Mouse (Mus musculus): ENCODE measurements around the gene Sgf29. TPM values are rescaled to one million over a fixed set of nuclear protein-coding genes. Genes with fewer than 3 reads are reported as not detected.
A peak's percentile ranks its signal among the peaks of the same experiment; 100 is the strongest.
"Not testable (repeated sequence)": the region's sequence is repeated elsewhere in the genome, so short reads cannot be mapped to it uniquely, and the experiment has no call there.

Gene Sgf29
- polyA plus RNA-seq, 1 experiment from 2014 or later: 61.3 TPM

GRCm38 (mm10) chr7:126636733-126637520 lies 12.2 kb upstream of the Sgf29 start:
- peak; percentile 78 for TF ChIP-seq CTCF (IDR thresholded peaks at IDR 0.05; ENCODE audit: low read depth)
- no peak overlapping the region; the same call in 1 of the 2 replicates for H3K27ac ChIP-seq (ENCODE audit: low read depth)
- no peak overlapping the region for H3K9ac ChIP-seq
- H3K4me3 ChIP-seq (ENCODE audit: low read depth, low read length): no peak overlapping the region
- DNase-seq (peak; percentile 74), ATAC-seq (ENCODE audit: insufficient read depth) (peak; percentile 56)
- H3K9me3 ChIP-seq (ENCODE audit: low read depth, low read length): no peaks in the 10 kb centered on the region
- no peaks in the 10 kb centered on the region for H3K27me3 ChIP-seq (ENCODE audit: insufficient read depth, low read length)
- H3K4me2 ChIP-seq: no peak overlapping the region
- no peaks in the 10 kb centered on the region for H3K4me1 ChIP-seq (ENCODE audit: insufficient read depth)
- no peaks in the 10 kb centered on the region for H3K36me3 ChIP-seq (ENCODE audit: insufficient read depth)
- 10% methylated on average over 4 of the region's 4 CpGs for WGBS

GRCm38 (mm10) chr7:126642545-126643243 lies 6.4 kb upstream of the Sgf29 start:
- Histone ChIP-seq H3K9me3 (ENCODE audit: low read depth, low read length) (no peaks in the 10 kb centered on the region), H3K4me2 (no peak overlapping the region), H3K4me3 (ENCODE audit: low read depth, low read length) (no peak overlapping the region), H3K9ac (no peak overlapping the region), H3K4me1 (ENCODE audit: insufficient read depth) (no peaks in the 10 kb centered on the region), H3K27ac (ENCODE audit: low read depth) (no peak overlapping the region), H3K36me3 (ENCODE audit: insufficient read depth) (no peaks in the 10 kb centered on the region), H3K27me3 (ENCODE audit: insufficient read depth, low read length) (no peaks in the 10 kb centered on the region)
- TF ChIP-seq CTCF (IDR thresholded peaks at IDR 0.05; ENCODE audit: low read depth): peak; percentile 16; the same call in 1 of the 2 replicates
- no peak for ATAC-seq (ENCODE audit: insufficient read depth)
- DNase-seq: no peak
- 64% methylated on average over 5 of the region's 5 CpGs for WGBS

- H3K9me3 ChIP-seq (ENCODE audit: low read depth, low read length); H3K27me3 ChIP-seq (ENCODE audit: insufficient read depth, low read length); H3K36me3 ChIP-seq (ENCODE audit: insufficient read depth); H3K4me1 ChIP-seq (ENCODE audit: insufficient read depth); H3K4me2 ChIP-seq; H3K9ac ChIP-seq; H3K27ac ChIP-seq (ENCODE audit: low read depth); H3K4me3 ChIP-seq (ENCODE audit: low read depth, low read length): not testable (repeated sequence)
- DNase-seq (peak; percentile 78), ATAC-seq (ENCODE audit: insufficient read depth) (0 out of 2 replicates have a peak, but pooled peaks have one; percentile 41)
- peak; percentile 75 for TF ChIP-seq CTCF (IDR thresholded peaks at IDR 0.05; ENCODE audit: low read depth)
- 51% methylated on average over 2 of the region's 3 CpGs for WGBS
These were observed 5.9 kb upstream of the Sgf29 start for GRCm38 (mm10) chr7:126643244-126643617.

- H3K4me1 ChIP-seq (ENCODE audit: insufficient read depth): no peaks in the 10 kb centered on the region
- H3K9ac ChIP-seq: no peak overlapping the region
- no peak overlapping the region for H3K4me2 ChIP-seq
- H3K9me3 ChIP-seq (ENCODE audit: low read depth, low read length): no peaks in the 10 kb centered on the region
- WGBS: 65% methylated on average over 3 of the region's 3 CpGs
- no peak overlapping the region for H3K27ac ChIP-seq (ENCODE audit: low read depth)
- ATAC-seq (ENCODE audit: insufficient read depth) (no peak), DNase-seq (no peak)
- TF ChIP-seq CTCF (IDR thresholded peaks at IDR 0.05; ENCODE audit: low read depth): no peak
- H3K36me3 ChIP-seq (ENCODE audit: insufficient read depth): no peaks in the 10 kb centered on the region
- H3K27me3 ChIP-seq (ENCODE audit: insufficient read depth, low read length): no peaks in the 10 kb centered on the region
- no peak overlapping the region for H3K4me3 ChIP-seq (ENCODE audit: low read depth, low read length)
These were observed 4.8 kb upstream of the Sgf29 start for GRCm38 (mm10) chr7:126644345-126644744.

GRCm38 (mm10) chr7:126644914-126645313 lies 4.2 kb upstream of the Sgf29 start:
- 0 out of 2 replicates have a peak, but pooled peaks cover 2% of the 10 kb centered on the region for H3K4me1 ChIP-seq (ENCODE audit: insufficient read depth)
- H3K4me3 ChIP-seq (ENCODE audit: low read depth, low read length): no peak overlapping the region
- no peak overlapping the region for H3K4me2 ChIP-seq
- DNase-seq (no peak), ATAC-seq (ENCODE audit: insufficient read depth) (no peak)
- H3K9ac ChIP-seq: no peak overlapping the region
- no peak for TF ChIP-seq CTCF (IDR thresholded peaks at IDR 0.05; ENCODE audit: low read depth)
- H3K36me3 ChIP-seq (ENCODE audit: insufficient read depth): no peaks in the 10 kb centered on the region
- no peaks in the 10 kb centered on the region for H3K9me3 ChIP-seq (ENCODE audit: low read depth, low read length)
- no peaks in the 10 kb centered on the region for H3K27me3 ChIP-seq (ENCODE audit: insufficient read depth, low read length)
- H3K27ac ChIP-seq (ENCODE audit: low read depth): no peak overlapping the region

- Histone ChIP-seq H3K4me1 (ENCODE audit: insufficient read depth) (0 out of 2 replicates have a peak, but pooled peaks cover 5% of the 10 kb centered on the region), H3K9me3 (ENCODE audit: low read depth, low read length) (no peaks in the 10 kb centered on the region), H3K27me3 (ENCODE audit: insufficient read depth, low read length) (no peaks in the 10 kb centered on the region), H3K4me3 (ENCODE audit: low read depth, low read length) (no peak overlapping the region), H3K27ac (ENCODE audit: low read depth) (no peak overlapping the region), H3K36me3 (ENCODE audit: insufficient read depth) (no peaks in the 10 kb centered on the region), H3K9ac (no peak overlapping the region), H3K4me2 (no peak overlapping the region)
- 64% methylated on average over 5 of the region's 5 CpGs for WGBS
- TF ChIP-seq CTCF (IDR thresholded peaks at IDR 0.05; ENCODE audit: low read depth): no peak
- ATAC-seq (ENCODE audit: insufficient read depth): no peak
- no peak for DNase-seq
These were observed 3.4 kb upstream of the Sgf29 start for GRCm38 (mm10) chr7:126645708-126646107.

GRCm38 (mm10) chr7:126648486-126648885 lies 623 bp upstream of the Sgf29 start:
- DNase-seq (no peak), ATAC-seq (ENCODE audit: insufficient read depth) (no peak)
- peak overlapping the region; percentile 83 for H3K4me2 ChIP-seq
- H3K9me3 ChIP-seq (ENCODE audit: low read depth, low read length): no peaks in the 10 kb centered on the region
- H3K4me3 ChIP-seq (ENCODE audit: low read depth, low read length): peak overlapping the region; percentile 58; the same call in 1 of the 2 replicates
- no peak overlapping the region for H3K27ac ChIP-seq (ENCODE audit: low read depth)
- H3K4me1 ChIP-seq (ENCODE audit: insufficient read depth): 0 out of 2 replicates have a peak, but pooled peaks cover 5% of the 10 kb centered on the region
- no peaks in the 10 kb centered on the region for H3K27me3 ChIP-seq (ENCODE audit: insufficient read depth, low read length)
- H3K9ac ChIP-seq: no peak overlapping the region
- no peaks in the 10 kb centered on the region for H3K36me3 ChIP-seq (ENCODE audit: insufficient read depth)
- 76% methylated on average over 4 of the region's 4 CpGs for WGBS
- TF ChIP-seq CTCF (IDR thresholded peaks at IDR 0.05; ENCODE audit: low read depth): peak; percentile 15; the same call in 1 of the 2 replicates
